Mouse (Mus musculus) liver, adult 2 months (tissue): Measurements from ENCODE around the gene Prpf6.

ENCODE experiments used
- CTCF ChIP-seq: fragments of 200-500 bp; IDR thresholded peaks from 2 replicates; pipeline ENCODE4 v1.5.1; 2011; ENCODE audit warnings: low read depth, low read length, control low read depth
- POLR2A ChIP-seq: fragments of 200-500 bp; IDR thresholded peaks from 2 replicates; pipeline ENCODE4 v1.6.1; 2011; ENCODE audit warnings: low read length, control low read depth; ENCODE audit not compliant: insufficient read depth; ENCODE audit errors: extremely low read depth

- TF ChIP-seq POLR2A (no peak), CTCF (no peak)
Measured at GRCm38 (mm10) chr2:181674934-181675333, 83.3 kb downstream of the Prpf6 start.
